Mouse (Mus musculus) brain, adult 2 months (tissue): ENCODE data around the gene Pgghg.

Source experiments
- DNase-seq: peaks from one replicate; pipeline ENCODE4 v3.0.0; 2011; ENCODE audit warnings: low read depth, low spot score

Gene Pgghg

GRCm38 (mm10) chr7:140941222-140942051 is at the start of gene Pgghg:
Pgghg (plus strand) TSS chr7:140941391.
- DNase-seq: peak; percentile 74

GRCm38 (mm10) chr7:140894031-140894430 is 47.2 kb upstream of the Pgghg start:
- no peak for DNase-seq

GRCm38 (mm10) chr7:140894611-140895010 is 46.6 kb upstream of the Pgghg start:
- no peak for DNase-seq

GRCm38 (mm10) chr7:140897863-140898262 is 43.3 kb upstream of the Pgghg start:
- DNase-seq: no peak

GRCm38 (mm10) chr7:140899121-140899520 is 42.1 kb upstream of the Pgghg start:
- no peak for DNase-seq

GRCm38 (mm10) chr7:140900220-140900619 is 41.0 kb upstream of the Pgghg start, which contains the start of gene Cox8b:
Cox8b (minus strand) TSS chr7:140900446.
- DNase-seq: no peak

GRCm38 (mm10) chr7:140902036-140902875 is 38.9 kb upstream of the Pgghg start:
- no peak for DNase-seq

GRCm38 (mm10) chr7:140903212-140903611 is 38.0 kb upstream of the Pgghg start:
- peak; percentile 59 for DNase-seq

- no peak for DNase-seq
Observed at GRCm38 (mm10) chr7:140905642-140906081, 35.5 kb upstream of the Pgghg start.

- DNase-seq: no peak
Observed at GRCm38 (mm10) chr7:140907131-140907530, 34.1 kb upstream of the Pgghg start.

GRCm38 (mm10) chr7:140907697-140908096 is 33.5 kb upstream of the Pgghg start:
- no peak for DNase-seq

- no peak for DNase-seq
Observed at GRCm38 (mm10) chr7:140908181-140908580, 33.0 kb upstream of the Pgghg start.

GRCm38 (mm10) chr7:140908634-140909107 is 32.5 kb upstream of the Pgghg start:
- peak; percentile 77 for DNase-seq

- peak; percentile 84 for DNase-seq
Observed at GRCm38 (mm10) chr7:140912293-140912692, 28.9 kb upstream of the Pgghg start.

- no peak for DNase-seq
Observed at GRCm38 (mm10) chr7:140912846-140913482, 28.2 kb upstream of the Pgghg start.

- DNase-seq: no peak
Observed at GRCm38 (mm10) chr7:140914031-140914690, 27.0 kb upstream of the Pgghg start.

GRCm38 (mm10) chr7:140919911-140920310 is 21.3 kb upstream of the Pgghg start:
- no peak for DNase-seq

- DNase-seq: no peak
Observed at GRCm38 (mm10) chr7:140920418-140921029, 20.7 kb upstream of the Pgghg start, which contains the start of gene Nlrp6. Nlrp6 (plus strand) TSS chr7:140920902.

GRCm38 (mm10) chr7:140921225-140921975 is 19.8 kb upstream of the Pgghg start:
- DNase-seq: no peak
